Mouse (Mus musculus) heart, postnatal 0 days (tissue): ENCODE data around the gene Cryge.

Experiments used
- CTCF ChIP-seq: IDR thresholded peaks from 2 replicates; pipeline ENCODE4 v1.5.1; 2016; ENCODE audit warnings: antibody characterized with exemption, control low read depth, low read depth
- EP300 ChIP-seq: IDR thresholded peaks from 2 replicates; pipeline ENCODE4 v1.6.1; 2016; ENCODE audit warnings: antibody characterized with exemption, low read depth

DNA sequence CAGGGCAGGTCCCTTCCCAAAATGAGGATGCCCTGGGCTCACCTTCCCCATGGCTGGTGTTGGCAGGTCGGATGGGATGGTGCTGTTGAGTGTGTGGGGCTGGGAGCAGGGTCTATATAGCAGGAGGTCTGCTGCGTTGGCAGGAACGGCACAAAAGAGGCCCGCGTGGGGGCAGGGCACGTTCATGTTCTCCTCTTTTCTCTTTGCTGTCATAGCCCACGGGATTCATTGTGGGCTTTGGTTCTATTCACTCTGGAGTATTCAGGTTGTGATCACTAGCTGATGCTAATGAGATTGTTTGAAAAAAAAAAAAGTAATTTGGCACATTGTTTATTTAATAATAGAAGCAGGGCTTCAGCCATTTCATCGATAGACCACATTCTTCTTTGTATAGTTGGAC lies 12.4 kb upstream of the Cryge start, which contains the start of gene Crygd:
- TF ChIP-seq CTCF (no peak), EP300 (no peak)
